Mouse (Mus musculus): Measurements from ENCODE around the gene Npcd. TPM values are rescaled to one million over a fixed set of nuclear protein-coding genes. Genes with fewer than 3 reads are reported as not detected.

Npcd gene
- polyA plus RNA-seq, 1 experiment: not detected

GRCm38 (mm10) chr15:79796256-79796655 lies 37.8 kb downstream of the Npcd start:
- no peak overlapping the region for H3K4me3 ChIP-seq (ENCODE audit: insufficient read depth, low read depth, low read length)
- no peaks in the 10 kb centered on the region for H3K4me1 ChIP-seq (ENCODE audit: control insufficient read depth, insufficient read depth, low read length)
- 86% methylated on average over 12 of the region's 12 CpGs for WGBS
- TF ChIP-seq POLR2A (IDR thresholded peaks at IDR 0.05; ENCODE audit: low read depth, low read length) (no peak), CTCF (conservative IDR thresholded peaks at IDR 0.05; ENCODE audit: insufficient read depth, insufficient read length, low read depth, low read length) (no peak)
- no peaks in the 10 kb centered on the region for H3K36me3 ChIP-seq (ENCODE audit: control insufficient read depth, insufficient read depth, low read length)
- DNase-seq: no peak
- H3K27me3 ChIP-seq (replicated peaks; ENCODE audit: control insufficient read depth, insufficient read depth, low read length): no peaks in the 10 kb centered on the region
- H3K27ac ChIP-seq (ENCODE audit: insufficient read depth, low read depth, low read length): no peak overlapping the region

GRCm38 (mm10) chr15:79794173-79794572 lies 39.9 kb downstream of the Npcd start:
- Histone ChIP-seq H3K4me3 (ENCODE audit: insufficient read depth, low read depth, low read length) (no peak overlapping the region), H3K27ac (ENCODE audit: insufficient read depth, low read depth, low read length) (no peak overlapping the region), H3K27me3 (replicated peaks; ENCODE audit: control insufficient read depth, insufficient read depth, low read length) (no peaks in the 10 kb centered on the region), H3K36me3 (ENCODE audit: control insufficient read depth, insufficient read depth, low read length) (no peaks in the 10 kb centered on the region), H3K4me1 (ENCODE audit: control insufficient read depth, insufficient read depth, low read length) (no peaks in the 10 kb centered on the region)
- 24% methylated on average over 20 of the region's 20 CpGs for WGBS
- DNase-seq: no peak
- TF ChIP-seq CTCF (conservative IDR thresholded peaks at IDR 0.05; ENCODE audit: insufficient read depth, insufficient read length, low read depth, low read length) (no peak), POLR2A (IDR thresholded peaks at IDR 0.05; ENCODE audit: low read depth, low read length) (no peak)

- no peak overlapping the region for H3K27ac ChIP-seq (ENCODE audit: insufficient read depth, low read depth, low read length)
- WGBS: 94% methylated on average over 9 of the region's 9 CpGs
- H3K4me3 ChIP-seq (ENCODE audit: insufficient read depth, low read depth, low read length): no peak overlapping the region
- H3K36me3 ChIP-seq (ENCODE audit: control insufficient read depth, insufficient read depth, low read length): no peaks in the 10 kb centered on the region
- no peaks in the 10 kb centered on the region for H3K4me1 ChIP-seq (ENCODE audit: control insufficient read depth, insufficient read depth, low read length)
- no peak for TF ChIP-seq CTCF (conservative IDR thresholded peaks at IDR 0.05; ENCODE audit: insufficient read depth, insufficient read length, low read depth, low read length)
- TF ChIP-seq POLR2A (IDR thresholded peaks at IDR 0.05; ENCODE audit: low read depth, low read length): no peak
- no peaks in the 10 kb centered on the region for H3K27me3 ChIP-seq (replicated peaks; ENCODE audit: control insufficient read depth, insufficient read depth, low read length)
- DNase-seq: no peak
These were observed 41.0 kb downstream of the Npcd start for GRCm38 (mm10) chr15:79793076-79793475.

DNA sequence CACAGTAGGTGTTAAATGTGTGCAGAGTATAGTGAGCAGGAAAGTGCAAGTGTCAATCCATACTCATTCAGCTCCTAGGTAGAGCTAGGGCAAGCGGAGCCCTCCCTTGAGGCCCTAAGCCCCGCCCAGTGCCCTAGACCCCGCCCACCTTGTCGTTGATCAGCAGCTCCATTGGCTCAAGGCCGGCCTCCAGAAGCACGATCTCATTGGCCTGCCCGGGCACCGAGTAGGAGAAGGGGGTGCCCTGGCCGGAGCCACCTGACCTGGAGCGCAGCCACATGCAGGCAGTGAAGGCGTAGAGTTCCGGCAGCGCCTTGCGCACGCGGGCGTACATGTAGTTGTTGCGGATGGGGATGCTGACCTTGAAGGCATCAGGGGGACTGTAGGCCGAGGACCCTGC lies 41.6 kb downstream of the Npcd start:
- no peak for DNase-seq
- Histone ChIP-seq H3K27me3 (replicated peaks; ENCODE audit: control insufficient read depth, insufficient read depth, low read length) (no peaks in the 10 kb centered on the region), H3K4me1 (ENCODE audit: control insufficient read depth, insufficient read depth, low read length) (no peaks in the 10 kb centered on the region), H3K27ac (ENCODE audit: insufficient read depth, low read depth, low read length) (no peak overlapping the region), H3K4me3 (ENCODE audit: insufficient read depth, low read depth, low read length) (no peak overlapping the region), H3K36me3 (ENCODE audit: control insufficient read depth, insufficient read depth, low read length) (no peaks in the 10 kb centered on the region)
- TF ChIP-seq POLR2A (IDR thresholded peaks at IDR 0.05; ENCODE audit: low read depth, low read length): no peak
- WGBS: 32% methylated on average over 19 of the region's 19 CpGs

GRCm38 (mm10) chr15:79791502-79791901 lies 42.5 kb downstream of the Npcd start:
- Histone ChIP-seq H3K27ac (ENCODE audit: insufficient read depth, low read depth, low read length) (no peak overlapping the region), H3K36me3 (ENCODE audit: control insufficient read depth, insufficient read depth, low read length) (no peaks in the 10 kb centered on the region), H3K4me3 (ENCODE audit: insufficient read depth, low read depth, low read length) (no peak overlapping the region), H3K27me3 (replicated peaks; ENCODE audit: control insufficient read depth, insufficient read depth, low read length) (no peaks in the 10 kb centered on the region), H3K4me1 (ENCODE audit: control insufficient read depth, insufficient read depth, low read length) (no peaks in the 10 kb centered on the region)
- DNase-seq: peak; percentile 46
- TF ChIP-seq CTCF (conservative IDR thresholded peaks at IDR 0.05; ENCODE audit: insufficient read depth, insufficient read length, low read depth, low read length) (no peak), POLR2A (IDR thresholded peaks at IDR 0.05; ENCODE audit: low read depth, low read length) (no peak)
- WGBS: 3% methylated on average over 12 of the region's 12 CpGs

DNA sequence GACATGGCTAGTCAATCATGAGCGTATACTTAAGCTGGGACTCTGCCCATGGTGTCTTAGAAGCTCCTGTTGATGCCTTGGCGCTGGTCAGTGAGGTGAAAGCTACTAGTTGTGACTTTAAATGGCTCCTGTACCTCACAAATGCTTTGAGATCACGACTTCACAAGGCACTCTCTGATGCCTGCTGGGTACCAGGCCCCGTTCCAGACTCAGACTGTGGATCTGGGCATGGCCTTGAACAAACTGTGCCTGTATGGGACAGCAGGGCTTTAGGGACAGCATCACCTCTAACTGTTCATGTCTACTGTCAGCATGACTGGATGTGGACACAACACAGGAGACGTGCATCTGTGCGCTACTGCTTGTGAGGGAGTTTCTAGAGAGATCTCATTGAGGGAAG lies 43.1 kb downstream of the Npcd start:
- Histone ChIP-seq H3K4me1 (ENCODE audit: control insufficient read depth, insufficient read depth, low read length) (no peaks in the 10 kb centered on the region), H3K4me3 (ENCODE audit: insufficient read depth, low read depth, low read length) (no peak overlapping the region), H3K27me3 (replicated peaks; ENCODE audit: control insufficient read depth, insufficient read depth, low read length) (no peaks in the 10 kb centered on the region), H3K27ac (ENCODE audit: insufficient read depth, low read depth, low read length) (no peak overlapping the region), H3K36me3 (ENCODE audit: control insufficient read depth, insufficient read depth, low read length) (no peaks in the 10 kb centered on the region)
- WGBS: 83% methylated on average over 6 of the region's 6 CpGs
- DNase-seq: no peak
- no peak for TF ChIP-seq POLR2A (IDR thresholded peaks at IDR 0.05; ENCODE audit: low read depth, low read length)
- no peak for TF ChIP-seq CTCF (conservative IDR thresholded peaks at IDR 0.05; ENCODE audit: insufficient read depth, insufficient read length, low read depth, low read length)

DNA sequence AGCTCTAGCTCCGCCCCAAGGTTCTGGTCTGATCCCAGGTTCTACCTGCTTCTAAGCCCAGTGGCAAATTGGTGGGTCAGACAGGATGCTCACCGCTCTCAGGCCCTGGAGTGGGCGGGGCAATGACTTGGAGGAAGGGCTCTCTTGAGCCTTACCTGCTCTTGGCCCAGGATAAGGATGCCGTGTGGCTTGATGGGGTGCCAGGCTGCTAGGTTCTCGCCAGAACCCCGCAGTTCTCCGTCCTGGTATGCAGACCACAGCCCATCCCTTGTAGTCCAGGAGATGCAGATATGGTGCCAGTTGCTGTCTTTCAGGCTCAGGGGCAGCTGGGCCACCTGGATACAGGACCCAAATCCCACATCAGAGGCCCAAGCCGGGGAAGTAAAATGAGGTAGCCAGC lies 43.9 kb downstream of the Npcd start:
- no peak for DNase-seq
- WGBS: 57% methylated on average over 8 of the region's 8 CpGs

GRCm38 (mm10) chr15:79787815-79788214 lies 46.2 kb downstream of the Npcd start:
- H3K4me3 ChIP-seq (ENCODE audit: insufficient read depth, low read depth, low read length): no peak overlapping the region
- H3K27me3 ChIP-seq (replicated peaks; ENCODE audit: control insufficient read depth, insufficient read depth, low read length): no peaks in the 10 kb centered on the region
- WGBS: 71% methylated on average over 8 of the region's 8 CpGs

More for the DNA sequence above, 43.9 kb downstream of the Npcd start:
- Histone ChIP-seq H3K4me3 (ENCODE audit: insufficient read depth, low read depth, low read length) (no peak overlapping the region), H3K27me3 (replicated peaks; ENCODE audit: control insufficient read depth, insufficient read depth, low read length) (no peaks in the 10 kb centered on the region), H3K4me1 (ENCODE audit: control insufficient read depth, insufficient read depth, low read length) (no peaks in the 10 kb centered on the region), H3K27ac (ENCODE audit: insufficient read depth, low read depth, low read length) (no peak overlapping the region), H3K36me3 (ENCODE audit: control insufficient read depth, insufficient read depth, low read length) (no peaks in the 10 kb centered on the region)
- TF ChIP-seq CTCF (conservative IDR thresholded peaks at IDR 0.05; ENCODE audit: insufficient read depth, insufficient read length, low read depth, low read length): no peak
- no peak for TF ChIP-seq POLR2A (IDR thresholded peaks at IDR 0.05; ENCODE audit: low read depth, low read length)

More at GRCm38 (mm10) chr15:79787815-79788214, 46.2 kb downstream of the Npcd start:
- no peak for TF ChIP-seq POLR2A (IDR thresholded peaks at IDR 0.05; ENCODE audit: low read depth, low read length)
- TF ChIP-seq CTCF (conservative IDR thresholded peaks at IDR 0.05; ENCODE audit: insufficient read depth, insufficient read length, low read depth, low read length): no peak
- Histone ChIP-seq H3K36me3 (ENCODE audit: control insufficient read depth, insufficient read depth, low read length) (no peaks in the 10 kb centered on the region), H3K27ac (ENCODE audit: insufficient read depth, low read depth, low read length) (no peak overlapping the region), H3K4me1 (ENCODE audit: control insufficient read depth, insufficient read depth, low read length) (no peaks in the 10 kb centered on the region)
- DNase-seq: no peak
